Mouse (Mus musculus) erythroblast, embryonic 14.5 days (primary cell): ENCODE measurements at regions not wholly inside any gene's neighbourhood (a gene's known extent, or its start where the extent isn't known, plus 50 kb on each side); places are given as distances from the start of the nearest gene placed in this dataset.

Source experiments
- GATA1 ChIP-seq: IDR thresholded peaks from 2 replicates; pipeline ENCODE4 v1.6.1; 2012; ENCODE audit warnings: low read length, inconsistent platforms, mixed read lengths
- TAL1 ChIP-seq: IDR thresholded peaks from 3 replicates; pipeline ENCODE4 v1.6.1; 2012; ENCODE audit warnings: low read length, inconsistent platforms, mixed read lengths

DNA sequence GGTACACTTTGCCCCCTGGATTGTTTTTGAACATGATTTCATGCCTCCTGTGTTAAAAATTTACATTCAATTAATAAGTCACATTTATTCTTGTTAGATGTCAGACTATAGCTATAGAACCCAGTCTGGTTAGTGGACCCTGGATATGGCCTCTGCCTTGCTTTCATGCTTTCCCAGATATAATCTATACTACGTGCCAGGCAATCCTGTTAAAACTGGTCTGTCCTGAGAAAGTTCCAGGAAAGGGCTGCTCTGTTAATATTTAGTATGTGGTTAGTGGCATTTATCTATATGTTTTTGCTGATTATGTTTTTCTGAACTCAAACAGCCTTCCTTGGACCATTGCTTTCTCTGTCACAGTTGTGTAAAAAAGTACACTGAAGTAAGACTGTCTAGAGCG, 95.8 kb upstream of the Fhl2 start:
- TF ChIP-seq GATA1 (no peak), TAL1 (no peak)
